Mouse (Mus musculus) embryonic facial prominence, embryonic 14.5 days (tissue): Measurements from ENCODE around the gene Atat1. TPM values are rescaled to one million over a fixed set of nuclear protein-coding genes. Genes with fewer than 3 reads are reported as not detected.

Experiments
- ATAC-seq: fragments of 200-750 bp; cut with Nextera tagmentation; 2 replicates; pipeline ENCODE4 v1.8.0; 2017; ENCODE audit warnings: low read depth, moderate number of reproducible peaks, moderate TSS enrichment
- DNase-seq: peaks from one replicate; pipeline ENCODE4 v3.0.0-alpha.2; 2015; ENCODE audit warnings: low spot score
- H3K27ac ChIP-seq: fragments of 300-500 bp; sonication (generic); replicated peaks from 2 replicates; pipeline ENCODE4 v1.5.1; 2014; ENCODE audit warnings: low read depth, mild to moderate bottlenecking, low read length, moderate library complexity
- H3K27me3 ChIP-seq: fragments of 300-500 bp; sonication (generic); replicated peaks from 2 replicates; pipeline ENCODE4 v1.6.1; 2014; ENCODE audit warnings: low read length; ENCODE audit not compliant: control insufficient read depth, insufficient read depth
- H3K36me3 ChIP-seq: fragments of 300-500 bp; sonication (generic); 2 replicates; pipeline ENCODE4 v1.6.1; 2014; ENCODE audit warnings: low read length, mixed read lengths; ENCODE audit not compliant: control insufficient read depth, insufficient read depth
- H3K4me1 ChIP-seq: fragments of 300-500 bp; sonication (generic); 2 replicates; pipeline ENCODE4 v1.6.1; 2014; ENCODE audit warnings: antibody characterized with exemption, low read length; ENCODE audit not compliant: control insufficient read depth, insufficient read depth
- H3K4me2 ChIP-seq: fragments of 300-500 bp; sonication (generic); 2 replicates; pipeline ENCODE4 v1.6.1; 2014; ENCODE audit warnings: low read depth, mild to moderate bottlenecking, low read length, moderate library complexity, mixed read lengths
- H3K4me3 ChIP-seq: fragments of 300-500 bp; sonication (generic); 2 replicates; pipeline ENCODE4 v1.5.1; 2014; ENCODE audit warnings: low read depth, mild to moderate bottlenecking, low read length
- H3K9ac ChIP-seq: fragments of 300-500 bp; sonication (generic); 2 replicates; pipeline ENCODE4 v1.6.1; 2014; ENCODE audit warnings: low read depth, mild to moderate bottlenecking, low read length, moderate library complexity, mixed read lengths
- H3K9me3 ChIP-seq: fragments of 300-500 bp; sonication (generic); 2 replicates; pipeline ENCODE4 v1.6.1; 2016; ENCODE audit warnings: low read length; ENCODE audit not compliant: control insufficient read depth
- WGBS: fragments of 180-500 bp; shearing (Covaris S2); extraction: QIAGEN DNeasy Blood & Tissue Kit; methylation state at CpG from one replicate; pipeline ENCODE4 v1.1.7; 2014; 5-methylcytosine and 5-hydroxymethylcytosine counted together
- polyA plus RNA-seq: library from polyadenylated mRNA; unstranded; fragments of >200 nt; fragmentation: Nextera tagmentation; extraction: Ambion mirVana; gene quantifications from 2 replicates; pipeline ENCODE4 v1.2.1, GENCODE M21; 2014

Gene Atat1
- polyA plus RNA-seq, 1 experiment from 2014 or later = 48.1 TPM

DNA sequence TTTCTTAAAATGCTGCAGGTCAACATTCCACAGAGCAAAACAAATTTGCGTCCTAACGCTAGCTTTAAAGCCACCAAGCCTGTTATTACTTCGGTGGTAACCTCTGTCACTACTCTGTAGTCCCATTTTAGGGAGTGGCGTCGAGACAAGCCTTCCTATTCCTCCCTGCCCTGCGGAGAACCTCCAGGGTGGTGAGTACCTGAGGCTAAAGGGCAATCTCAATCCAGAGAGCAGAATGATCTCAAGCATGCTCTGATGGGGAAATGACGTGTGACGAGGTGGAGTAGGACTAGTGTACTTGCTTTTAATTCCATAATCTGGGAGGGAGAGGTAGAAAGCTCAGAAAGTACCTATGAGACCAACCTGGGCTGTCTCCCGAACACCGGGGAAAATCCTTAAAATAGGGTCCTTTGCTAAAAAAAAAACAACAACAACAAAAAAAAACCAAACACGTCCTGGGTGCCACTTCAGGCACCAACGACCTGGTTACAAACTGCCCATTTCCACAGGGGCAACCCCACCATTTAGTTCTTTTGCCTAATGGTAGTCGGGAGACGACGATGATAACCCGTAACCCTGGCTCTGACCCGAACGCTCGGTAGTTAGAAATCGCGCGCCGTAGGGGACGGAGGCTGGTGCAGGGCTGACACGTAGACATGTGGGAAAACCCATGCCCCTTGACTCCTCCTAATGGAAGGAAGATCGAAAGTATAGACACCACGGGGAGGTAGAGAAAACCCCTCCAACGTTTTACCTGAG, 5.8 kb upstream of the Atat1 start:
- Histone ChIP-seq H3K36me3 (peaks cover 36% of the 10 kb centered on the region), H3K9ac (peak overlapping the region; percentile 70), H3K4me1 (peaks cover 10% of the 10 kb centered on the region), H3K4me3 (peak overlapping the region; percentile 58), H3K27ac (peak overlapping the region; percentile 98), H3K4me2 (peak overlapping the region; percentile 77), H3K9me3 (no peaks in the 10 kb centered on the region), H3K27me3 (no peaks in the 10 kb centered on the region)
- no peak for DNase-seq
- WGBS = 3% methylated on average over 28 of the region's 28 CpGs
- ATAC-seq = no peak; the same call in 1 of the 2 replicates

DNA sequence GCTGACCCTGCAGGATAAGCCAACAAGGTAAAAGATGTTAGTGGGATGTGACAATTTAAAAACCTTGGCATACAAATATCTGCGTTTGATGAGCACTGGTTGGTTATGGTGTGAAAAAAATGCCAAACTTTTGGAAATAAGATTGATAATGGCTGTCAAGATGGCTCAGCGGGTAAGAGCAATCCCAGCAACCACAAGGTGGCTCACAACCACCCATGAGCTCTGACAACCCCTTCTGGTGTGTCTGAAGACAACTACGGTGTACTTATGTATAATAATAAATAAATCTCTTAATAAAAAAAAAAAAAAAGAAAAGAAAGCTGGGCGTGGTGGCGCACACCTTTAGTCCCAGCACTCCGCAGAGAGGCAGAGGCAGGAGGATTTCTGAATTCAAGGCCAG, 5.1 kb upstream of the Atat1 start:
- Histone ChIP-seq H3K27me3 (no peaks in the 10 kb centered on the region), H3K4me1 (peaks cover 9% of the 10 kb centered on the region), H3K4me2 (peak overlapping the region; percentile 77), H3K4me3 (peak overlapping the region; percentile 58; the same call in 1 of the 2 replicates), H3K27ac (no peak overlapping the region), H3K36me3 (peaks cover 36% of the 10 kb centered on the region), H3K9me3 (no peaks in the 10 kb centered on the region), H3K9ac (peak overlapping the region; percentile 70; the same call in 1 of the 2 replicates)
- WGBS = 83% methylated on average over 6 of the region's 6 CpGs
- no peak for DNase-seq
- no peak for ATAC-seq

DNA sequence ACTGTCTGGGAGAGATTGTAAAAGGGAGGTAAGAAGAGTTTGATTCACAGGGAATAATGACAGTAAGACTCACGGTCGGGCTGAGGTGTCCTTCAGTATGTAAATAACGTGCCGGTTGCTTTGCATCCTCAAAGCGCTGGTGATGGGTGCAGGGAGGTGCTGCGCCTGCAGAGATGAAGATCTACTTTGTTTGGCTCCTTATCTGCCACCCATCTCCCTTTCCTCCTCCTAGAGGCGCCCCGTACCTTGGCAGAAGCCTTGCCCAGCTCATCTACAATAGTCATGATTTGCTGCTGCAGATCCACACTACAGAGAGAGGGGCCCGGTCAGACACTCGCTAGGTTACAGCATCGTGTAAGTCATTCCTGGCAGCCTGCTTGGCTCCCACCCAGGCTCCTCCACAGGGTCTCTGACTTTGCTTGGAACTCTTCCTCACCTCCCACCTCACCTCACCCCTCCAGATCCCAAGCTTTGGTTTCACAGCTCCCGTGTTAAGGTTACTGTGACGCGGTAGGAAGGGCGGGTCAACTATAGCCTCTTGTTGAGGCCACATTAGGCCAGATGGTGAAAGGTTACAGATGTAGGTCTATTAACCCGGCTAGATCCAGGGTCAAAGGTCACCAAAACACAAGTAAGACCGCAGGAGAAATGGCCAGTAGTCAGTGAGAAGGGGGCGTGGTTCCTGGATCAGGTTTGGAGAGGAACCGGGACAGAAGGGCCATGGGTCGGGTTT, 523 bp downstream of the Atat1 start:
- H3K27me3 ChIP-seq = no peaks in the 10 kb centered on the region
- peaks cover 69% of the 10 kb centered on the region for H3K36me3 ChIP-seq
- 15% methylated on average over 19 of the region's 20 CpGs for WGBS
- ATAC-seq (peak; percentile 13), DNase-seq (no peak)
- peak overlapping the region; percentile 78 for H3K9ac ChIP-seq
- H3K9me3 ChIP-seq = no peaks in the 10 kb centered on the region
- H3K4me2 ChIP-seq = peak overlapping the region; percentile 87
- H3K4me1 ChIP-seq = peaks cover 9% of the 10 kb centered on the region
- peak overlapping the region; percentile 61 for H3K27ac ChIP-seq
- H3K4me3 ChIP-seq = peak overlapping the region; percentile 66

DNA sequence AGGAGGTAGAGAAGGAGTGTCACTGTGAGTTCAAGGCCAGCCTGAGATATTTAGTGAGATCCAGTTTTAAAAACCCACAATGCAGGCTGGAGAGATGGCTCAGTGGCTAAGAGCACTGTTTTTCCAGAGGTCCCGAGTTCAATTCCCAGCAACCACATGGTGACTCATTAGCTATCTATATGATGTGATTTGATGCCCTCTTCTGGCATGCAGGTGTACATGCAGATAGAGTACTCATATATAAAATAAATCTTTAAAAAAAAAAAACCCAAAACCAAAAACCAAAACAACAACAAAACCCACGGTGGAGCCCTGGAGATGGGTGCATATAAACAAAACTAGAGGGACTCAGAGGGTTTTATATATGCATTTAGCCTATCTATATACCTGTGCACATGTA, 2.3 kb downstream of the Atat1 start:
- Histone ChIP-seq H3K36me3 (peaks cover 68% of the 10 kb centered on the region), H3K27me3 (no peaks in the 10 kb centered on the region), H3K9me3 (no peaks in the 10 kb centered on the region), H3K4me2 (no peak overlapping the region), H3K4me3 (no peak overlapping the region), H3K4me1 (peaks cover 9% of the 10 kb centered on the region), H3K27ac (no peak overlapping the region), H3K9ac (no peak overlapping the region)
- no peak for DNase-seq
- ATAC-seq = no peak
- WGBS = 79% methylated on average over 2 of the region's 2 CpGs

DNA sequence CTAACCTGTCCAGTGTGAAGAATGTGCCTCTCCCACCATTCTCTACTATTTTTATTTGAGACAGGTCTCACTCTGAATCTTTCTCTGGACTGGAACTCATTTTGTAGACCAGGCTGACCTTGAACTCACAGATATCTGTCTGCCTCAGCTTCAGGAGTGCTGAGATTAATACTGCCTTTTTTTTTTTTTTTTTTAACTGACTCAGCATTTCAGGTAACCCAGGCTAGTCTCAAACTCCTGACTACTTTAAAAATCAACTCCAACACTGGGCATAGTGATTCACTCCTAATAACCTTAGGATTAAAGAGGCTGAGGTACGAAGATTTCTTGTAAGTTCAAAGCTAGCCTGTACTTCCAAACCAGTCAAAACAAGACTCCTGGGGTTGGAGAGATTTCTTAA, 4.3 kb downstream of the Atat1 start:
- Histone ChIP-seq H3K4me3 (no peak overlapping the region), H3K27me3 (no peaks in the 10 kb centered on the region), H3K4me2 (no peak overlapping the region), H3K9me3 (no peaks in the 10 kb centered on the region), H3K9ac (no peak overlapping the region), H3K27ac (no peak overlapping the region), H3K4me1 (peaks cover 9% of the 10 kb centered on the region), H3K36me3 (peaks cover 77% of the 10 kb centered on the region)
- WGBS = 100% methylated on average over 1 of the region's 1 CpGs
- DNase-seq (no peak), ATAC-seq (no peak)

DNA sequence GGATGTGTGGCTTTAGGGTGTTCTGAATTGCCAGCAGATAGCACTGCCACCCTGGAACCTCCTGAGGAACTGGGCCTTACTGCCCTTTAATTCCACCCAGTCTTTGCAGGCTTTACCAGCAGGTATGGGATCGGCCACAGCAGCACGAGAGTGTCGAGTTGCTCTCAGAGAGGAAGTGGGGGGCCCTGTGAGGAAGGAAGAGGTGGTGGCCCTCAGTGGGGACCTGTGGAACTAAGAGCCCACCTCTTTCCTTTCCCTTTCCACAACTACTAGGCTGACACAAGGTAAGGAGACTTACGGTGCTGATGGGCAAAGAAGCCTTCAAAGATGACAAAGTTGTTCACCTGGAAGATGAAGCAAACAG, 5.9 kb downstream of the Atat1 start:
- DNase-seq = no peak
- 65% methylated on average over 4 of the region's 4 CpGs for WGBS
- Histone ChIP-seq H3K4me1 (peaks cover 5% of the 10 kb centered on the region), H3K9ac (no peak overlapping the region), H3K4me2 (no peak overlapping the region), H3K27ac (no peak overlapping the region), H3K9me3 (no peaks in the 10 kb centered on the region), H3K36me3 (peaks cover 92% of the 10 kb centered on the region), H3K4me3 (no peak overlapping the region), H3K27me3 (no peaks in the 10 kb centered on the region)
- ATAC-seq = no peak

DNA sequence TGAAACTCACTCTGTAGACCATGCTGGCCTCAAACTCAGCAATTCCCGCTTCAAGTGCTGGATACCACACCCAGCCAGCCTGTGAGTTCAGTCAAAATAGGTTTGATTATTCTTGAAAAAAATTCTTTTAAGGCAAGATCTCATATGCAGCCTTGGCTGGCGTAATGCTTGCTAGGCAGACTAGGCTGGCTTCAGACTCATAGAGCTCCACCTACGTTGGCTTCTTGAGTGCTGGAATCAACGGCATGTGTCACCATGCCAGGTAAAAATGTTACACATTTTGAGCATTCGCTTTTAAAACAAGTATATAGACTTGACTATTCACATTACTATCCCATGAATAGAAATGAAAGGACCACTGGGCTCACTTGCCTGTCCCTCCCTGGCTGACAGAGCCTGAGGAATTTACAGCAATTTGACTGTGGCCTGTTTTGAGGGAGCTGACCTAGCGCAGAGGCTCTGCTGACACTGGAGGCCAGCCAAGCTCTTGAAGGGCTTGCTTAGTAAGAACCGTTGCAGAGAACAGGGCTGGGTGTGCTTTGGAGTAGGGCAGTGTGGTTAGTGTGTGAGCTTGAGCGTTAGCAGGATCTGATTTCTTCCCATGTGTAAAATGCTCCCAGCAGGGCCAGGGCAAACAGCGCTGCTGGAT, 6.4 kb downstream of the Atat1 start:
- Histone ChIP-seq H3K9ac (peak overlapping the region; percentile 19; the same call in 1 of the 2 replicates), H3K4me2 (no peak overlapping the region), H3K27me3 (no peaks in the 10 kb centered on the region), H3K36me3 (peaks cover 89% of the 10 kb centered on the region), H3K4me3 (no peak overlapping the region), H3K9me3 (no peaks in the 10 kb centered on the region), H3K4me1 (peaks cover under 1% of the 10 kb centered on the region; the same call in 1 of the 2 replicates), H3K27ac (no peak overlapping the region; the same call in 1 of the 2 replicates)
- peak; percentile 46 for DNase-seq
- 90% methylated on average over 9 of the region's 9 CpGs for WGBS
- no peak for ATAC-seq

DNA sequence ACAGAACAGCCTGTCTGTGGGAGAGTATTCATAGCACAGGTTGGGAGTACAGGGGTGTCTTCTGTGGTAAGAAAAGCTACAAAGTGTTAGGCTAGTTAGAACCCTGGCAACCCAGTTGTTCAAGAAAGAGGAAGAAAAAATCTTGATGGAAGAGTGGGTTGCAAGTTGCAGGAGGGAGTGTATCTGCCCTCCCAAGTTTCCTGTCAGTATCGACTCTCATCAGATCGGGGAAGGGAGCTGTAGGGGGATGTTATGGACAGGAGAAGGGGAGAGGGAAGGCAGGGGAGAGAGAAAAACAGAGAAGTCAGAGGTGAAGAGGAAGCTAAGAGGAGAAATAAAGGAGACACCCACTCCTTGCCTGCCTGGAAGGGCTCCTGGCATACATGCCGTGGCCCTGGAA, 9.2 kb downstream of the Atat1 start:
- Histone ChIP-seq H3K27me3 (no peaks in the 10 kb centered on the region), H3K36me3 (peaks cover 69% of the 10 kb centered on the region), H3K4me2 (no peak overlapping the region), H3K4me1 (no peaks in the 10 kb centered on the region), H3K9ac (no peak overlapping the region), H3K9me3 (no peaks in the 10 kb centered on the region), H3K27ac (no peak overlapping the region), H3K4me3 (no peak overlapping the region)
- ATAC-seq = no peak
- no peak for DNase-seq
- WGBS = 88% methylated on average over 3 of the region's 3 CpGs
